Mouse (Mus musculus) cerebellum, adult 2 months (tissue): ENCODE measurements around the gene Bmp10.

Experiments used
- CTCF ChIP-seq: fragments of 200-500 bp; IDR thresholded peaks from 2 replicates; pipeline ENCODE4 v1.5.1; 2011; ENCODE audit warnings: low read depth, mild to moderate bottlenecking, control low read depth, low read length, moderate library complexity, borderline replicate concordance; ENCODE audit not compliant: insufficient read depth
- POLR2A ChIP-seq: fragments of 200-500 bp; IDR thresholded peaks from 2 replicates; pipeline ENCODE4 v1.6.1; 2011; ENCODE audit warnings: low read length, control low read depth, borderline replicate concordance; ENCODE audit not compliant: insufficient read depth

DNA sequence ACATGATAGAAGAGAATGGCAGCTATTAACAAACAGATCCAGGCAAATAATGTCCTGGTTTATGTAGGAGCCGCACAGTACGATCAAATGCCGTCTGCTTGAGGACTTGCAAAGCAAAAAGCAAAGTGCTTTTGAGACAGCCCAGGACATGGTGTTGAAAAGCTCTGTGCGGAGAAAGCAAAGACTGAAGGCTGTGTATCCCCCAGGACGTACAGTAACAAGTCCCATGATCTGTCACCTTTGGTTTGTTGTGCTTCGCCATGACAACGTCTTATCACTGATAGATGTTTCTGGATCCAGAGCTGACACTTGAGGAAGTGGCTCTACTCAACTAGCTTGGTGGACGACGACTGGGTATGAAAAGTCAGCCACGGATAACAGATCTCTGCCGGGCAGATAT is 14.5 kb downstream of the Bmp10 start:
- no peak for TF ChIP-seq CTCF
- no peak for TF ChIP-seq POLR2A
